Mouse (Mus musculus): Measurements from ENCODE around the gene Rab34. TPM values are rescaled to one million over a fixed set of nuclear protein-coding genes. Genes with fewer than 3 reads are reported as not detected.
A peak's percentile ranks its signal among the peaks of the same experiment; 100 is the strongest.

The Rab34 gene
- total and polyA plus RNA-seq, 3 experiments, result 0.17 to 1.4 (median 0.50) TPM

- H3K79me2 ChIP-seq (replicated peaks; ENCODE audit: control insufficient read depth, extremely low read depth, insufficient read depth, poor library complexity, severe bottlenecking), result peaks cover 38% of the 10 kb centered on the region
- peak overlapping the region in 1 of 3 experiments; percentile 65 for H3K4me3 ChIP-seq (replicated peaks in 1 of 3; ENCODE audit: low read depth in 2 of 3, low read length in 2 of 3, poor library complexity in 1 of 3)
- DNase-seq (ENCODE audit: extremely low read depth), result no peak
- peak overlapping the region; percentile 94 for H3K27ac ChIP-seq (ENCODE audit: insufficient read depth, low read depth)
- TF ChIP-seq ZMIZ1 (IDR thresholded peaks at IDR 0.05; ENCODE audit: low read depth, low read length), result peak; percentile 79; the same call in 1 of the 2 replicates
- TF ChIP-seq UBTF (IDR thresholded peaks at IDR 0.05; ENCODE audit: low read depth, low read length), result peak; percentile 61; the same call in 1 of the 2 replicates
- TF ChIP-seq MAX (IDR thresholded peaks at IDR 0.05; ENCODE audit: low read length), result no peak
- TF ChIP-seq USF2 (conservative IDR thresholded peaks at IDR 0.05; ENCODE audit: low read depth, low read length), result no peak
- no peak for TF ChIP-seq GABPA (IDR thresholded peaks at IDR 0.05; ENCODE audit: insufficient replicate concordance, low read depth, low read length)
- TF ChIP-seq ELF1 (IDR thresholded peaks at IDR 0.05; ENCODE audit: low read depth, low read length), result 0 out of 2 replicates have a peak, but pooled peaks have one; percentile 7
- peak overlapping the region; percentile 59 for H3K4me2 ChIP-seq (ENCODE audit: insufficient read depth, low read depth, poor library complexity, severe bottlenecking)
- dilution Hi-C loops (cut with MboI; ENCODE audit: extremely low pct_ligation_motif_present, extremely low pct_unique_long_range_greater_than_20kb, low sequenced_read_pairs) (no loop called here), in situ Hi-C loops (cut with MboI; ENCODE audit: low pct_ligation_motif_present, low pct_unique_long_range_greater_than_20kb, low sequenced_read_pairs) (no loop called here)
- H3K4me1 ChIP-seq (ENCODE audit: control insufficient read depth in 1 of 2, insufficient read depth in 2 of 2), result peaks cover 13 to 53% of the 10 kb centered on the region in 2 experiments
- H3K27me3 ChIP-seq (replicated peaks), result no peaks in the 10 kb centered on the region
- H3K9me3 ChIP-seq (replicated peaks; ENCODE audit: low read length), result no peaks in the 10 kb centered on the region
- H3K36me3 ChIP-seq (replicated peaks in 1 of 2; ENCODE audit: control insufficient read depth in 1 of 2, insufficient read depth in 1 of 2, low read length in 1 of 2), result peaks cover 26 to 40% of the 10 kb centered on the region in 2 experiments
- peak overlapping the region; percentile 29; the same call in 1 of the 2 replicates for H3K9ac ChIP-seq (ENCODE audit: insufficient read depth, low read depth)
These were observed 8.0 kb upstream of the Rab34 start for GRCm38 (mm10) chr11:78180081-78180761.

- no peak for DNase-seq (ENCODE audit: extremely low read depth)
These were observed 6.3 kb upstream of the Rab34 start for GRCm38 (mm10) chr11:78181830-78182357.

GRCm38 (mm10) chr11:78182450-78182849, 5.8 kb upstream of the Rab34 start:
- no peak for TF ChIP-seq CTCF (conservative IDR thresholded peaks at IDR 0.05 in 1 of 2, IDR thresholded peaks at IDR 0.05 in 1 of 2; ENCODE audit: low read depth in 2 of 2, low read length in 2 of 2)
- TF ChIP-seq IRF4 (IDR thresholded peaks at IDR 0.05; ENCODE audit: low read depth, low read length), result no peak
- TF ChIP-seq CHD1 (IDR thresholded peaks at IDR 0.05; ENCODE audit: low read depth, low read length), result no peak
- TF ChIP-seq USF2 (conservative IDR thresholded peaks at IDR 0.05; ENCODE audit: low read depth, low read length), result no peak
- no peak for TF ChIP-seq CHD2 (IDR thresholded peaks at IDR 0.05; ENCODE audit: low read length)
- no peak for TF ChIP-seq USF1 (IDR thresholded peaks at IDR 0.05; ENCODE audit: low read depth, low read length)
- 0 out of 2 replicates have a peak, but pooled peaks have one; percentile 3 for TF ChIP-seq SIN3A (IDR thresholded peaks at IDR 0.05; ENCODE audit: low read length)
- peak; percentile 1; the same call in 1 of the 2 replicates for TF ChIP-seq ZMIZ1 (IDR thresholded peaks at IDR 0.05; ENCODE audit: low read depth, low read length)
- H3K4me1 ChIP-seq (ENCODE audit: control insufficient read depth in 1 of 2, insufficient read depth in 2 of 2), result peaks cover 13 to 44% of the 10 kb centered on the region in 2 experiments
- dilution Hi-C loops (cut with MboI; ENCODE audit: extremely low pct_ligation_motif_present, extremely low pct_unique_long_range_greater_than_20kb, low sequenced_read_pairs), result no loop called here

More at GRCm38 (mm10) chr11:78181830-78182357, 6.3 kb upstream of the Rab34 start:
- Histone ChIP-seq H3K4me3 (replicated peaks in 1 of 3; ENCODE audit: low read depth in 2 of 3, low read length in 2 of 3, poor library complexity in 1 of 3) (peak overlapping the region; percentile 70 to 96 (median 76)), H3K27ac (ENCODE audit: insufficient read depth, low read depth) (no peak overlapping the region), H3K9me3 (replicated peaks; ENCODE audit: low read length) (no peaks in the 10 kb centered on the region), H3K4me1 (ENCODE audit: control insufficient read depth in 1 of 2, insufficient read depth in 2 of 2) (peaks cover 13 to 46% of the 10 kb centered on the region in 2 experiments), H3K4me2 (ENCODE audit: insufficient read depth, low read depth, poor library complexity, severe bottlenecking) (peak overlapping the region; percentile 95), H3K36me3 (replicated peaks in 1 of 2; ENCODE audit: control insufficient read depth in 1 of 2, insufficient read depth in 1 of 2, low read length in 1 of 2) (peaks cover 26 to 40% of the 10 kb centered on the region in 2 experiments), H3K27me3 (replicated peaks) (no peaks in the 10 kb centered on the region), H3K9ac (ENCODE audit: insufficient read depth, low read depth) (peak overlapping the region; percentile 67), H3K79me2 (replicated peaks; ENCODE audit: control insufficient read depth, extremely low read depth, insufficient read depth, poor library complexity, severe bottlenecking) (peaks cover 38% of the 10 kb centered on the region)
- dilution Hi-C loops (cut with MboI; ENCODE audit: extremely low pct_ligation_motif_present, extremely low pct_unique_long_range_greater_than_20kb, low sequenced_read_pairs), result no loop called here
- in situ Hi-C loops (cut with MboI; ENCODE audit: low pct_ligation_motif_present, low pct_unique_long_range_greater_than_20kb, low sequenced_read_pairs), result no loop called here
- no peak for TF ChIP-seq TBP (conservative IDR thresholded peaks at IDR 0.05; ENCODE audit: low read depth, low read length)
- TF ChIP-seq POLR2A (IDR thresholded peaks at IDR 0.05; ENCODE audit: low read depth, low read length), result no peak; the same call in 1 of the 2 replicates
- TF ChIP-seq EP300 (IDR thresholded peaks at IDR 0.05; ENCODE audit: low read length), result peak; percentile 33
- 0 out of 2 replicates have a peak, but pooled peaks have one; percentile 23 for TF ChIP-seq SIN3A (IDR thresholded peaks at IDR 0.05; ENCODE audit: low read length)
- peak; percentile 47; the same call in 1 of the 2 replicates for TF ChIP-seq MXI1 (IDR thresholded peaks at IDR 0.05; ENCODE audit: low read depth, low read length)
- TF ChIP-seq CHD1 (IDR thresholded peaks at IDR 0.05; ENCODE audit: low read depth, low read length), result peak; percentile 17; the same call in 1 of the 2 replicates
- TF ChIP-seq ZMIZ1 (IDR thresholded peaks at IDR 0.05; ENCODE audit: low read depth, low read length), result peak; percentile 30; the same call in 1 of the 2 replicates
- peak; percentile 20; the same call in 1 of the 2 replicates for TF ChIP-seq POLR2AphosphoS2 (IDR thresholded peaks at IDR 0.05; ENCODE audit: low read depth, low read length)
- TF ChIP-seq KAT2A (IDR thresholded peaks at IDR 0.05; ENCODE audit: insufficient replicate concordance, low read length), result no peak

More at GRCm38 (mm10) chr11:78182450-78182849, 5.8 kb upstream of the Rab34 start:
- Histone ChIP-seq H3K4me2 (ENCODE audit: insufficient read depth, low read depth, poor library complexity, severe bottlenecking) (peak overlapping the region; percentile 95), H3K9ac (ENCODE audit: insufficient read depth, low read depth) (peak overlapping the region; percentile 67), H3K27ac (ENCODE audit: insufficient read depth, low read depth) (peak overlapping the region; percentile 74; the same call in 1 of the 2 replicates), H3K27me3 (replicated peaks) (no peaks in the 10 kb centered on the region), H3K79me2 (replicated peaks; ENCODE audit: control insufficient read depth, extremely low read depth, insufficient read depth, poor library complexity, severe bottlenecking) (peaks cover 38% of the 10 kb centered on the region), H3K4me3 (replicated peaks in 1 of 3; ENCODE audit: low read depth in 2 of 3, low read length in 2 of 3, poor library complexity in 1 of 3) (peak overlapping the region; percentile 70 to 96 (median 76)), H3K36me3 (replicated peaks in 1 of 2; ENCODE audit: control insufficient read depth in 1 of 2, insufficient read depth in 1 of 2, low read length in 1 of 2) (peaks cover 26 to 40% of the 10 kb centered on the region in 2 experiments), H3K9me3 (replicated peaks; ENCODE audit: low read length) (no peaks in the 10 kb centered on the region)
- DNase-seq (ENCODE audit: extremely low read depth), result no peak
- in situ Hi-C loops (cut with MboI; ENCODE audit: low pct_ligation_motif_present, low pct_unique_long_range_greater_than_20kb, low sequenced_read_pairs), result no loop called here
